Mouse (Mus musculus): ENCODE measurements around the gene Gm17359.

- no peak for TF ChIP-seq CTCF (IDR thresholded peaks at IDR 0.05; ENCODE audit: low read depth)
- no peak for TF ChIP-seq EP300 (IDR thresholded peaks at IDR 0.05; ENCODE audit: low read depth)
Measured at GRCm38 (mm10) chr3:79411666-79412065, 75.2 kb downstream of the Gm17359 start.

Measured in heart, postnatal 0 days (tissue).